Mouse (Mus musculus) kidney, embryonic 15.5 days (tissue): ENCODE measurements at regions not wholly inside any gene's neighbourhood (a gene's known extent, or its start where the extent isn't known, plus 50 kb on each side); places are given as distances from the start of the nearest gene placed in this dataset.

Source experiments
- ATAC-seq: fragments of 200-750 bp; cut with Nextera tagmentation; replicated peaks from 2 replicates; pipeline ENCODE4 v1.8.0; 2017; ENCODE audit warnings: moderate TSS enrichment; ENCODE audit not compliant: low FRiP score
- H3K27ac ChIP-seq: fragments of 300-500 bp; sonication (generic); 2 replicates; pipeline ENCODE4 v1.5.1; 2015; ENCODE audit warnings: mild to moderate bottlenecking, inconsistent platforms
- H3K27me3 ChIP-seq: fragments of 300-500 bp; sonication (generic); 2 replicates; pipeline ENCODE4 v1.6.1; 2015; ENCODE audit warnings: inconsistent platforms
- H3K36me3 ChIP-seq: fragments of 300-500 bp; sonication (generic); 2 replicates; pipeline ENCODE4 v1.6.1; 2015; ENCODE audit warnings: inconsistent platforms
- H3K4me1 ChIP-seq: fragments of 300-500 bp; sonication (generic); 2 replicates; pipeline ENCODE4 v1.6.1; 2015; ENCODE audit warnings: inconsistent platforms
- H3K4me2 ChIP-seq: fragments of 300-500 bp; sonication (generic); 2 replicates; pipeline ENCODE4 v1.6.1; 2015; ENCODE audit warnings: moderate library complexity, mild to moderate bottlenecking, inconsistent platforms
- H3K4me3 ChIP-seq: fragments of 300-500 bp; sonication (generic); replicated peaks from 2 replicates; pipeline ENCODE4 v1.5.1; 2015; ENCODE audit warnings: mild to moderate bottlenecking, inconsistent platforms
- H3K9ac ChIP-seq: fragments of 300-500 bp; sonication (generic); 2 replicates; pipeline ENCODE4 v1.6.1; 2015; ENCODE audit warnings: mild to moderate bottlenecking, inconsistent platforms
- H3K9me3 ChIP-seq: fragments of 300-500 bp; sonication (generic); replicated peaks from 2 replicates; pipeline ENCODE4 v1.6.1; 2016; ENCODE audit warnings: inconsistent platforms
- WGBS: fragments of 180-500 bp; shearing (Covaris S2); methylation state at CpG from one replicate; pipeline ENCODE4 v1.1.7; 2015; ENCODE audit warnings: mixed read lengths; 5-methylcytosine and 5-hydroxymethylcytosine counted together

DNA sequence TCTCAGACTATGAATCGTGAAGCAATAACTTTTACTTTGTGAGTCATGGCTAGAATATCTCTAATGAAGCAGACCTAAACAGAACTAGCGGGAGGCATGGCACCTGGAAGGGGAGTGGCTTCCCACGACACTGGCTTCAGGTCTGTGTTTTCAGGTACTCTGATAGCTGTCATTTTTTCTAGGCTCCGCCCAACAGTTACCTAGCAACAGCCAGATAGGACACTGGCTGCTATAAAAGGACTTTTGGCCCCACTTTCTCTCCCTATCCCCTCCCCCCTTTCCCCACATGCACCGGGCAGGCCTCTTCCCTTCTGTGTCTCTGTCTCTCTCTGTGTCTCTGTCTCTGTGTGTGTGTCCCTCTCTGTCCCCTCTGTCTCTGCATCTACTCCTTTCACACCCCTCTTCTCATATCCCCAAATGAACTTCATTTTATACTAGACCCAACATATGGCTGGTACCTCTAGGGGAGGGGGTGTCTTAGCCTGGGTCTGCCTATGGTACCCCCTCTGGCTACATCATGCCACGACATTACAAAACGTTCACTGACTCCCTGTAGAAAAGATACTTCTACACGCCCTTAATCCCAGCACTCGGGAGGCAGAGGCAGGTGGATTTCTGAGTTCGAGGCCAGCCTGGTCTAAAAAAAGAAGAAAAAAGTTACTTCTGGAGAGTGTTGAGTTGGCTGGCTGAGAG is 132.3 kb downstream of the Pja2 start:
- H3K9me3 ChIP-seq = no peaks in the 10 kb centered on the region
- no peak overlapping the region for H3K9ac ChIP-seq
- no peak overlapping the region for H3K4me3 ChIP-seq
- H3K27me3 ChIP-seq = no peaks in the 10 kb centered on the region
- H3K36me3 ChIP-seq = no peaks in the 10 kb centered on the region
- H3K4me2 ChIP-seq = no peak overlapping the region
- H3K27ac ChIP-seq = no peak overlapping the region
- WGBS = 86% methylated on average over 10 of the region's 10 CpGs
- no peaks in the 10 kb centered on the region for H3K4me1 ChIP-seq
- ATAC-seq = no peak

DNA sequence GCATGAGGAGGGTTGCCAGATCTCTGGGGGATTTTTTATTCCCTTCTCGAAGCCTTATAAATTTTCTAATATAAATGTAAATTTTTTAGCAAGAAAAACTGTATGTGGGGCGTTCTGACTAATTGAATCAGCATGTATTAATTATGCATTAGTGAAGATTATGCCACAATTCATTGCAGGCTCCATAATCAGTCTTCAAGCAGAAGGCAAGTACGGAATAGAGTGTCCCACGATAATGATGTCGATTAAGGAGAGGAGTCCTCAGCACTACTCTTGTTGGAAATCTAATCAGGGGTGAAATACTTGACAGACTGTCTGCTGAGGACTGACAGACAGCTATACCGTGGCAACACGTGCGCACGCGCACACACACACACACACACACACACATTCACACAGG is 135.3 kb downstream of the Pja2 start:
- Histone ChIP-seq H3K9me3 (no peaks in the 10 kb centered on the region), H3K9ac (no peak overlapping the region), H3K4me2 (no peak overlapping the region), H3K4me1 (no peaks in the 10 kb centered on the region), H3K4me3 (no peak overlapping the region), H3K27ac (no peak overlapping the region), H3K36me3 (no peaks in the 10 kb centered on the region), H3K27me3 (no peaks in the 10 kb centered on the region)
- 91% methylated on average over 10 of the region's 10 CpGs for WGBS
- no peak for ATAC-seq

DNA sequence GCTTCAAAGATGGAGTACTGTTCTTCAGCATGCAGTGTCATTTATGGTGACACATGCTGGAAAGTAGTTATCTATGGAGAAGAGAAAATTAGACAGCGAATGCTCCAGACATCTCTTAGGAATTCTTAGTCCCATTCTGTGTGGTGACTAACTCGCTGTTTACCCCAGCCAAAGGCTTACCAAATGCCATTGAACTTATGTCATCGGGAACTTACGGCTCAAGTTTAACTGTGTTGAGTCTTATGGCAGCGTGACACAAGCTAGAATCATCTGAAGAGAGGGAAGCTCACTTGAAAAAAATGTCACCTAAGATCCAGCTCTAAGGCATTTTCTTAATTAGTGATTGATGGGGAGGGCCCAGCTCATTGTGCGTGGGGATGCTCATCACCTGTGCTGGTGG is 138.7 kb downstream of the Pja2 start:
- ATAC-seq = no peak
- Histone ChIP-seq H3K4me2 (no peak overlapping the region), H3K4me1 (no peaks in the 10 kb centered on the region), H3K9ac (no peak overlapping the region), H3K27me3 (no peaks in the 10 kb centered on the region), H3K4me3 (no peak overlapping the region), H3K27ac (no peak overlapping the region), H3K36me3 (no peaks in the 10 kb centered on the region), H3K9me3 (no peaks in the 10 kb centered on the region)
- WGBS = 93% methylated on average over 6 of the region's 6 CpGs
